Mouse (Mus musculus) neural tube, postnatal 0 days (tissue): ENCODE data around the gene Gm29427. TPM values are rescaled to one million over a fixed set of nuclear protein-coding genes. Genes with fewer than 3 reads are reported as not detected.

ENCODE experiments used
- polyA plus RNA-seq: library from polyadenylated mRNA; unstranded; fragments of >200 nt; fragmentation: Nextera tagmentation; extraction: Ambion mirVana; gene quantifications from 2 replicates; pipeline ENCODE4 v1.2.1, GENCODE M21; 2015

The Gm29427 gene
- polyA plus RNA-seq = not detected in 2 replicates

GRCm38 (mm10) chr1:130715561-130716217 is at the start of gene Gm29427:
Gene Gm29427, minus strand, starts transcription at chr1:130715799.

DNA sequence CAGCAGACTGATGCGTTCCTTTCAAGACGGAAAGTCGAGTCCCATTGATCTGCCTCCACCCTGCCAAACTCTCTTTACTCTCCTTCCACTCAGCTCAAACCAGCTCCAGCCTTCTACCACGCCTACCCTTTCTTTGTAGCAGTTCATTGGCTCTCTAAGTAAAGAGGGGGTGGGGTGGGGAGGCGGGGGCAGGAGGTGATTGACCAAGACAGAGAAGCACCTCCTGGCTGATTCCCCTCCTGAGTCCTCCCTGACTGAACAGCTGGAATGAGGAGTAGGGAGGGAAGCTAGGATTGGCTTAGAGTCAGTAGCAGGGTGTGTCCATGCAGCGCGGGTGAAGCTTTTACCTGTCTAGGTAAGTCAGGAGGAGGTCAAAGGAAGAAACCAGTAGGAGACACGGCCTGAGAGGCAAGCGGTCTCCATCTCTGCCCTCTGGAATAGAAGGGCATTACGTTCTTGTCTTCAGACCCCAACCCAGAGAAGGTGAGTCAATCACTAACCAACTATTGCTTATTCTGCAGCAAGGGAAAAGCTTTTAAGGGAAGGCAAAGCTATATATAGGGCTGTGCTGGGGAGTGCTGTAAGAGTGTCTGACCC is 16.2 kb upstream of the Gm29427 start, which contains the start of gene AA986860:
AA986860 (plus strand) TSS at position 236 of the 597 bp plus-strand sequence.

DNA sequence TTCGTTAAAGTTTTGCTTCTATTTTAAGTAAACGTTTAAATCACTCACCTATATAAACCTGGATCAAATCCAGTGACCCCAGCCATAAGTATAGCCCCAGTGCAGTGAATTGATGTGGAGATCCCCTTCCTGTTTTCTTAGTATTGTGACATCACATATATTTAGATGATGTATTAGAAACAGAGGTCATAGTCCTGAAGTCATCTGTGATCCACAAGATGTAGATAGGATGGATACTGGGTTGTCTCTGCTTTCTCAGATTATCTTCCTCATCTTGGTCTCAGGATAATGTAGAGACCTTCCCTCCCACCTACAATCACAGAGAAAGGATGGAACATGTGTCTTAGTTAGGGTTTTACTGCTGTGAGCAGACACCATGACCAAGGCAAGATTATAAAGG is 13.6 kb upstream of the Gm29427 start, which contains the start of gene Pfkfb2:
Pfkfb2 (minus strand) TSS at position 101 of the 400 bp plus-strand sequence.

DNA sequence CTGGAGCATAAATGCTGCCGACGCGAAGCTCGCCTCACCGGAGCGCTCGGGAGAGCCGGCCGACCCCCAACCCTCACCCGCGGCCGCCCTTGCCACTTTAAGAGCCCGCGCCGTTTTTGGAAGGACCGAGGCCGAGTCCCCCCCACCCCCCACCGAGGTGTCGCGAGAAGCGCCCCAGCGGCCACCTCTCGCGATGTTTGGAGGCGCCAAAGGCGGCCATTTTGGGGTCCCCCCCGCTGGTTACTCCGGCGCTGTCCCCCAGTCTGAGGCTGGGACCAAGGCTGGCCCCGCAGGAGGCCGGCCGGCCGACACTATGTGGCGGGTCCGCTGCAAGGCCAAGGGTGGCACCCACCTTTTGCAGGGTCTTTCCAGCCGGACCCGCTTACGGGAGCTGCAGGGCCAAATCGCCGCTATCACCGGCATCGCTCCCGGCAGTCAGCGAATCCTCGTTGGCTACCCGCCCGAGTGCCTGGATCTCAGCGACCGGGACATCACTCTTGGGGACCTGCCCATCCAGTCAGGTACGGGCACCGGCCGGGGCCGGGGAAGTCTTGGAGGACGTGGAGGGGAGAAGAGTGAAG is 1.8 kb upstream of the Gm29427 start, which contains the start of gene Yod1:
Yod1 (plus strand) TSS at position 37 of the 581 bp plus-strand sequence.

DNA sequence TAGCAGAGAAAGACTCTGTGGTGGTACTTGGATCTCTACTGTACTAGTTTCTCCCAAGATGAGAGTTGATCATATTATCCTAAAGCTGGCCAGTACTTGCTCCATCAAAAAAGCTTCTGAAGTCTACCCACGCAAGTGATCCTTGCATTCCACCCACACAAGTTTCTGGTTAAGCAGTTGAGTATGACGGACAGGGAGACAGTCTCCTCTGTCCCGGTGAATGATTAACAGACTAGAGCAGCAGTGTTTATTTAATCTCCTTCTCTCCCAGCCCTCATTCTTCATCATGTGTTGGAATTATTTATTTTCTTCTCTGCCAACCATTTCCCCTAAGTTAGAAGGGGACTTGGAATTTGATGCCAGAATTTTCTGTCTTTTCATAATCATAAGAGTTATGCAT is 54.1 kb downstream of the Gm29427 start, which contains the start of gene C4bp:
C4bp (minus strand) TSS at position 179 of the 400 bp plus-strand sequence.

DNA sequence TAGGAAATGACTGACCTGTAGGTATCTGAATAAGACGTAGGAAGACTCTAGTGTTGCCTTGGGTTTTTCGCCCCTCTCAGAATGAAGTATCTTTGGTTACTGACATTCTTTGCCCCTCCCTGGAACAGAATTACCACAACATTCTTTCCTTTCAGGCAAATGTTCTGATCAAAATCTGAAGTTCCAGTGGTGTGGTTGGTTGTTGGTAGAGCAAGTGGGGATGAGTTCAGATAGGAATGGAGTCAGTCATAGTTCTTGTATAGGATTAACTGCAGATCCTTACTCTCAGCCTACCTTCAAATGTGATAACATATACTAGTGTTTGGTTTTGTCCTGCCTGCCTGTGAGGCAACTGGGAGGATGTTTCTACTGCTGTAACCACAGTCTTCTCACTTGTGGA is 86.1 kb downstream of the Gm29427 start, which contains the start of gene Zp3r:
Zp3r (minus strand) TSS at position 101 of the 400 bp plus-strand sequence.

Other genes starting within 250 kb of the Gm29427 start
- not detected in 2 replicates for gene Zp3r, start 86.2 kb downstream of the Gm29427 start, polyA plus RNA-seq
- not detected in 2 replicates for gene C4bp, start 54.2 kb downstream of the Gm29427 start, polyA plus RNA-seq
- gene Yod1, start 1.5 kb upstream of the Gm29427 start, polyA plus RNA-seq = 14.0 and 15.9 TPM in 2 replicates
- gene Pfkfb2, start 13.5 kb upstream of the Gm29427 start, polyA plus RNA-seq = 12.1 and 15.5 TPM in 2 replicates
- 0.66 and 0.84 TPM in 2 replicates for gene AA986860, start 16.2 kb upstream of the Gm29427 start, polyA plus RNA-seq
- not detected in 2 replicates for gene Fcamr, start 85.1 kb upstream of the Gm29427 start, polyA plus RNA-seq
- gene Pigr, start 110.9 kb upstream of the Gm29427 start, polyA plus RNA-seq = not detected in 2 replicates
- gene Fcmr, start 149.9 kb upstream of the Gm29427 start, polyA plus RNA-seq = 3.0 and 3.3 TPM in 2 replicates
- gene Il24, start 171.7 kb upstream of the Gm29427 start, polyA plus RNA-seq = not detected in 2 replicates
- gene Il20, start 195.7 kb upstream of the Gm29427 start, polyA plus RNA-seq = not detected in 2 replicates
- not detected in 2 replicates for gene Il19, start 224.3 kb upstream of the Gm29427 start, polyA plus RNA-seq